Mouse (Mus musculus) neural tube, embryonic 13.5 days (tissue): ENCODE results near the gene Neurod2. TPM values are rescaled to one million over a fixed set of nuclear protein-coding genes. Genes with fewer than 3 reads are reported as not detected.

ENCODE experiments used
- ATAC-seq: fragments of 200-750 bp; cut with Nextera tagmentation; 2 replicates; pipeline ENCODE4 v1.8.0; 2017; ENCODE audit warnings: low read depth, mild to moderate bottlenecking, moderate TSS enrichment, moderate library complexity
- H3K27ac ChIP-seq: fragments of 300-500 bp; sonication (generic); replicated peaks from 2 replicates; pipeline ENCODE4 v1.5.1; 2015; ENCODE audit warnings: moderate library complexity, mild to moderate bottlenecking, inconsistent platforms
- H3K27me3 ChIP-seq: fragments of 300-500 bp; sonication (generic); 2 replicates; pipeline ENCODE4 v1.6.1; 2015; ENCODE audit warnings: mild to moderate bottlenecking, inconsistent platforms
- H3K36me3 ChIP-seq: fragments of 300-500 bp; sonication (generic); 2 replicates; pipeline ENCODE4 v1.6.1; 2015; ENCODE audit warnings: mild to moderate bottlenecking, inconsistent platforms
- H3K4me1 ChIP-seq: fragments of 300-500 bp; sonication (generic); replicated peaks from 2 replicates; pipeline ENCODE4 v1.6.1; 2015; ENCODE audit warnings: inconsistent platforms
- H3K4me2 ChIP-seq: fragments of 300-500 bp; sonication (generic); 2 replicates; pipeline ENCODE4 v1.6.1; 2015; ENCODE audit warnings: inconsistent platforms, mild to moderate bottlenecking, moderate library complexity
- H3K4me3 ChIP-seq: fragments of 300-500 bp; sonication (generic); 2 replicates; pipeline ENCODE4 v1.5.1; 2015; ENCODE audit warnings: mild to moderate bottlenecking, inconsistent platforms
- H3K9ac ChIP-seq: fragments of 300-500 bp; sonication (generic); 2 replicates; pipeline ENCODE4 v1.6.1; 2015; ENCODE audit warnings: moderate library complexity, mild to moderate bottlenecking, inconsistent platforms
- H3K9me3 ChIP-seq: fragments of 300-500 bp; sonication (generic); 2 replicates; pipeline ENCODE4 v1.6.1; 2016; ENCODE audit warnings: inconsistent platforms
- WGBS: fragments of 180-500 bp; shearing (Covaris S2); methylation state at CpG from one replicate; pipeline ENCODE4 v1.1.7; 2015; 5-methylcytosine and 5-hydroxymethylcytosine counted together
- polyA plus RNA-seq: library from polyadenylated mRNA; unstranded; fragments of >200 nt; fragmentation: Nextera tagmentation; extraction: Ambion mirVana; gene quantifications from 2 replicates; pipeline ENCODE4 v1.2.1, GENCODE M21; 2015

Gene Neurod2
- polyA plus RNA-seq, 1 experiment from 2014 or later, result 27.0 TPM

DNA sequence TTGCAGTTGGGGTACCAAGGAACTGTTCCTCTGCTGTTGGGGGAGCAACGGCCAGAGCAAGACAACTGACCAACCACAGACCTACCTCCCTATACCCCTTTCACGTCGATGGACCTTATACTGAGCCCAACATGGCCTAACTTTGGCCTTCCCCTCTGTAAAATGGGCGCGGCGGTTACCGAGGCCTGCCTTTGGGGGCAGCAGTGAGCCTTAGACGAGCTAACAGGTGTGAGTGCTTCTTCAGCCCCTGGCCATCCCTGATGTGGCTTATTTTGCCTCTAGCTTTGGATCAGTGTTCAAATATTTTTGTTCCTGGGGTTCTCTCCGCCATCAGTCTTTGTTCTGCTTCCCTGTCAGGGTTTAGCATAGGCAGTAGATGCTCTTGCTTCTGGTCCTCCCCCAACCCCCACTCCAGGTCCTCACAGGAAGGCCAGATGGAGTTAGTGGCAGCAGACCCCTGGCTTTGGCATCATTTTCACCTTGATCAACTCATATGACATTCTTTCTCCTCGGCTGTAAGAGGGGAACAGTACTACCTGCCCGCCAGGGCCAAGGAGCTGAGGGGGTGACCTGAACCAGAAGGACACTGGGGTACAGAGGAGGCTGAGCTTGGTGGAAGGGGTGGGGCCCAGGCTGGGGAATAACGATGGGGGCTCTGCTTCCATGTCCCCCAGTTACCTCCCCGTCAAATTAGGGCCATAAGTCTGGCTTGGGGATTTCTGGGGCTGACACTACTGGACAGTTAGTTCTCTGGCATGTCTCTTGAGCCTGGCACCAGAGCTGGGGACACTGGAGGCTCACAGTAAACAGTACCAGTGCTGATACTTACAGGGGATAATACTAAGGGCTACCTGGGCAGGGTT is 7.0 kb upstream of the Neurod2 start:
- no peak overlapping the region for H3K9ac ChIP-seq
- no peak overlapping the region for H3K4me2 ChIP-seq
- no peaks in the 10 kb centered on the region for H3K36me3 ChIP-seq
- ATAC-seq, result no peak
- no peaks in the 10 kb centered on the region for H3K9me3 ChIP-seq
- no peak overlapping the region for H3K4me3 ChIP-seq
- WGBS, result 15% methylated on average over 13 of the region's 13 CpGs
- H3K4me1 ChIP-seq, result peaks cover 55% of the 10 kb centered on the region
- no peak overlapping the region for H3K27ac ChIP-seq
- peaks cover 97% of the 10 kb centered on the region for H3K27me3 ChIP-seq

DNA sequence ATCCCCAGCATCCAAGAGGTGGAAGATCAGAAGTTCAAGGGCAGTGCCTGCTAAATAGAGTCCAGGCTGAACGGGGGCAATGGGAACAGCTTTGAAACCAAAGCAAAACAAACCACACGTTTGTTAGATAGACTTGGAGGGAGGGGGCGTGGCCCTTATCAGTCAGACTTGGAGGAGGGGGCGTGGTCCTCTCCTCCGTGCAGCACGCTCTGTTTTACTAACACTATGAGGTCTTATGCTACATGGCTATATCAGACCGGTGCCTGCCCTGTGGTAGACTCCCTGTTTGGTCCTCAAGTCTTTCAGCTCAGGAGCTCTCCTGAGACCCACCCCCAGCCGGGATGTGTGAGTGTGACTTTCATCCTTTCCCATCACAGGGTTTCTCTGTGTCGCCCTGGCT is 5.8 kb upstream of the Neurod2 start:
- no peak for ATAC-seq
- Histone ChIP-seq H3K36me3 (no peaks in the 10 kb centered on the region), H3K4me2 (no peak overlapping the region), H3K4me1 (peaks cover 50% of the 10 kb centered on the region), H3K4me3 (no peak overlapping the region), H3K9ac (no peak overlapping the region), H3K27ac (no peak overlapping the region), H3K9me3 (no peaks in the 10 kb centered on the region), H3K27me3 (peaks cover 99% of the 10 kb centered on the region)
- WGBS, result 8% methylated on average over 9 of the region's 9 CpGs

DNA sequence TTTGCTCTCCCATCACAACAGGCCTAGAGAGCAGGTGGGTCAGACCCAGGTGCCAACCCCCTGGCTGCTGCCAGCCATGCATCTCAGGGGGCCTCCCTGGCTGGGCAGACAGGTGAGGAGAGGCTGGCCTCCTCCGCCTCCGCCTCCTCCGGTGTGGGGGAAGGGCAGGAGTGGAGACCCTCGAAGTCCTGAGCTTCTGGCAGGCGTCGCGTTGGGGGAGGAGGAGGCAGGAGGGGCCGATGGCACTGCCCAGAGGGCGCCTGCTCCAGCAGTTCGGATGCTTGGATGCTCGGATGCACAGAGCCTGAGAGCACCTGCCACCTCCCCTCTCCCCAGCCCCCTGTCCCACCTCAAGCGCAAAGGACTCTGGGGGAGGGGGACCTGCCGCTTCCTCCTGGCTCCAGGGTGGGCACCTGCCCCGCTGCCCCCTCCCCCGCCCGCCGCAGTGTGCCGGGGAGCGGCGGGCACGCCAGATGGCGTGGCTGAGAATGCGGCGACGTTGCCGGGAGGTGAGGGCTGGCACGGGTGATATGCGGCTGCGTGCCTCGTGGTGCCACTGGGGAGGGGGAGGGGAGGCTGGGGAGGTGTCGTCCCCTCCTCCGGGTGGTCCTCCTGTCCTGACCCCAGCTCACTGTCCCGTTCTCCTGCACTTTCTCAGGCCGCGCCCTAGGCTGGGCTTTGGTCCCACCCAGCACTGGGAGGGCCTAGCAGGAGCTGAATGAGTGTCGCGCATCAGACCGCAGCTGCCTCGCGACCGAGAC is 4.7 kb upstream of the Neurod2 start:
- peak overlapping the region; percentile 81 for H3K27ac ChIP-seq
- peak overlapping the region; percentile 60 for H3K9ac ChIP-seq
- H3K4me2 ChIP-seq, result peak overlapping the region; percentile 57
- no peaks in the 10 kb centered on the region for H3K36me3 ChIP-seq
- H3K4me1 ChIP-seq, result peaks cover 50% of the 10 kb centered on the region
- WGBS, result 2% methylated on average over 40 of the region's 41 CpGs
- peaks cover 99% of the 10 kb centered on the region for H3K27me3 ChIP-seq
- no peaks in the 10 kb centered on the region for H3K9me3 ChIP-seq
- ATAC-seq, result peak; percentile 34
- peak overlapping the region; percentile 30 for H3K4me3 ChIP-seq

DNA sequence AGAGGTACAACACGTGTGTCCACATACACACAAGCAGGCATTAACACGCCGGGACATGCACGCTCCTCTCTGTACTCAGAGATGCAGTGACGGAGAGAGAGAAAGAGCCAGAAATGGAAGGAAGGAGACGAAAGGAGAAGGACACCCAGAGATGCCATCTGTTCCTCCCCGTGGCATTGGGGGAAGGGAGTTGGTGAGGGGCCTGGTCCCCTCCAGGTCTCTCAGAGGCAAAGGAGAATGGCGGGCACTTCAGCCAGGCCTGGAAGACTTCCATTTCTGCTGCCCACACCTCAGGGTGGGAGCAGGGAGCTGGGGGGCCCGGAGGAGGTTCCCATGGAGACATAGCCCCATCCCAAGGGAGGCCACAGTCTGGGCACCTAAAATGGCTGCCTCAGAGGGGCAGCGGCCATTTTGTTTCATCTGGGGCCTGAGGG is 3.8 kb upstream of the Neurod2 start:
- ATAC-seq, result no peak
- no peak overlapping the region for H3K9ac ChIP-seq
- 51% methylated on average over 10 of the region's 10 CpGs for WGBS
- no peak overlapping the region for H3K4me3 ChIP-seq
- H3K4me2 ChIP-seq, result no peak overlapping the region
- peaks cover 98% of the 10 kb centered on the region for H3K27me3 ChIP-seq
- no peaks in the 10 kb centered on the region for H3K36me3 ChIP-seq
- no peaks in the 10 kb centered on the region for H3K9me3 ChIP-seq
- H3K27ac ChIP-seq, result peak overlapping the region; percentile 71
- H3K4me1 ChIP-seq, result peaks cover 50% of the 10 kb centered on the region

DNA sequence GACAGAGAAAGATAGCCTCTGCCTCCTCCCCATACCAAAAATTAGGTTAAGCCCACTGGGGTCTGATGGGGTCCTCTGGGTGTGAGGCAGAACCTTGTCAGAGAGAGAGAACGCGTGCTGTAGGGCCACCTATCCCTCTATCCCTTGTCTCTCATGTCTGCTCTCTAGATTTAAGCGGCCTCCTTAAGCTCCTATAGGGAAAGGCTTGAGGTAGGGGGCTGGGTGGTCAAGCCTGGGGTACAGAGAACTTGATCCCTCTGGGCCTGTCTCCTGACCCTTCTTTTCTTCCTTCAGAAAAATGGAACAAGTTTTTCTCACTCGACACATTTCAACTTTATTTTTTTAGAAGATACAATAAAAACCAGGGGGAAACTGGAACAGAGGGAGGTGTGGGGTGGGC is 3.4 kb upstream of the Neurod2 start:
- no peak for ATAC-seq
- no peaks in the 10 kb centered on the region for H3K36me3 ChIP-seq
- H3K4me1 ChIP-seq, result peaks cover 52% of the 10 kb centered on the region
- WGBS, result 73% methylated on average over 4 of the region's 4 CpGs
- H3K4me2 ChIP-seq, result no peak overlapping the region
- peak overlapping the region; percentile 71 for H3K27ac ChIP-seq
- no peak overlapping the region for H3K4me3 ChIP-seq
- H3K27me3 ChIP-seq, result peaks cover 98% of the 10 kb centered on the region
- no peaks in the 10 kb centered on the region for H3K9me3 ChIP-seq
- no peak overlapping the region for H3K9ac ChIP-seq

DNA sequence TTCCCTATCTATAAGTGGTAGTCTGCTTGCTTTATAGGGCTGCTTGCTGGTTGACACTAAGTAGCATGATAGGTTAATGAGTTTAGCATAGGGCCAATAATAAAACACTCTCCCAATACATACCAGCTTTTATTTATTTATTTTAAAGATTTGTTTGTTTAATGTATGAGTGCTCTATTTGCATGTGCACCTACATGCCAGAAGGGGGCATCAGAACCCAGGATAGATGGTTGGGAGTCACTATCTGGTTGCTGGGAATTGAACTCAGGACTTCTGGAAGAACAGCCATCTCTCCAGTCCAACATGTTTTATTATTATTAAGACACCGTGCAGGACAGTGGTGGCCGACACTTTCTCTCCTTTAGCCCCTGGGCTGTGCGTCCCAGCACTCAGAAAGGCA is 2.7 kb upstream of the Neurod2 start:
- Histone ChIP-seq H3K36me3 (no peaks in the 10 kb centered on the region), H3K27ac (no peak overlapping the region), H3K9me3 (no peaks in the 10 kb centered on the region), H3K9ac (no peak overlapping the region), H3K4me2 (no peak overlapping the region), H3K4me1 (peaks cover 59% of the 10 kb centered on the region), H3K27me3 (peaks cover 98% of the 10 kb centered on the region), H3K4me3 (no peak overlapping the region)
- no peak for ATAC-seq
- WGBS, result 83% methylated on average over 3 of the region's 3 CpGs

DNA sequence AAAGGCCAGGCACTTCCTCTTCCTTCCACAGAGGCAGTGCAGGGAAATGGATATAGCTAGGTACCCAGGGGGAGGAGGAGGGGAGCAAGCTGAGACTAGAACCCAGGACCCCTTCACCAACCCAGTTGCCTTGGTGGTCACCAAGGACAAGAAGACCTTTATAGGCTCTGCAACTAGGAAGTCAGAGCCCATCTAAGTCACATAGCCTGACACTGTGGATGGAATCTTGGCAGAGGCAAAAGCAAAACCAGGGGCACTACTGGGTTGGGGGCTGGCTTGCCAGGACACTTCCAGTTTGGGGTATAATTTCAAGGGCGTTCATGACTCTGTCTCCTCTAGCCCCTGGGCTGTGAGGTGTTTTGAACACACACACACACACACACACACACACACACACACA is 2.0 kb upstream of the Neurod2 start:
- no peak overlapping the region for H3K4me2 ChIP-seq
- peaks cover 66% of the 10 kb centered on the region for H3K4me1 ChIP-seq
- H3K36me3 ChIP-seq, result no peaks in the 10 kb centered on the region
- no peak overlapping the region for H3K9ac ChIP-seq
- no peaks in the 10 kb centered on the region for H3K9me3 ChIP-seq
- no peak overlapping the region for H3K4me3 ChIP-seq
- H3K27me3 ChIP-seq, result peaks cover 98% of the 10 kb centered on the region
- ATAC-seq, result no peak
- 33% methylated on average over 1 of the region's 1 CpGs for WGBS
- no peak overlapping the region for H3K27ac ChIP-seq

DNA sequence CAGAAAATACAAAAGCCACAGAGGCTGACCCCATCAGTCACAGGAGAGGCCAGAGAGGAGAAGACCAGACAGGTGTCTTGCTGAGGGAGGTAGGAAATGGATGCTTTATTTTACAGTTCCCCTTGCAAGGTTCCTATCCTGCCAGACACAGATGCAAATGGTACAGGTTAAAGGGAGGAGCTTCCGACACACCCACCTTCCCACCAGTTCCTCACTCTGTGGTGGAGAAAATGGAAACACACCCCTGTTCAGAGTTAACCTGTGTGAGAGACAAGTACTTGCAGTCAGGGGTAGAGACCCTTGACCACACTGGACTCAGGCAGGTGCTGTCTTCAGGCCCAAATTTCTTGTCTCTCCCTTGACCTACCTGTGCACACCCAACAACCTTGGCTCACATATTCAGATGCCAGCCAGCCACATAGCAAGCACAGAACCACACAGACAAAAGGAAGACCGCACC is 1.3 kb upstream of the Neurod2 start:
- Histone ChIP-seq H3K4me3 (no peak overlapping the region), H3K4me2 (no peak overlapping the region), H3K9me3 (no peaks in the 10 kb centered on the region), H3K36me3 (no peaks in the 10 kb centered on the region), H3K9ac (no peak overlapping the region), H3K27me3 (peaks cover 98% of the 10 kb centered on the region), H3K27ac (peak overlapping the region; percentile 90), H3K4me1 (peaks cover 66% of the 10 kb centered on the region)
- 48% methylated on average over 2 of the region's 2 CpGs for WGBS
- no peak for ATAC-seq

DNA sequence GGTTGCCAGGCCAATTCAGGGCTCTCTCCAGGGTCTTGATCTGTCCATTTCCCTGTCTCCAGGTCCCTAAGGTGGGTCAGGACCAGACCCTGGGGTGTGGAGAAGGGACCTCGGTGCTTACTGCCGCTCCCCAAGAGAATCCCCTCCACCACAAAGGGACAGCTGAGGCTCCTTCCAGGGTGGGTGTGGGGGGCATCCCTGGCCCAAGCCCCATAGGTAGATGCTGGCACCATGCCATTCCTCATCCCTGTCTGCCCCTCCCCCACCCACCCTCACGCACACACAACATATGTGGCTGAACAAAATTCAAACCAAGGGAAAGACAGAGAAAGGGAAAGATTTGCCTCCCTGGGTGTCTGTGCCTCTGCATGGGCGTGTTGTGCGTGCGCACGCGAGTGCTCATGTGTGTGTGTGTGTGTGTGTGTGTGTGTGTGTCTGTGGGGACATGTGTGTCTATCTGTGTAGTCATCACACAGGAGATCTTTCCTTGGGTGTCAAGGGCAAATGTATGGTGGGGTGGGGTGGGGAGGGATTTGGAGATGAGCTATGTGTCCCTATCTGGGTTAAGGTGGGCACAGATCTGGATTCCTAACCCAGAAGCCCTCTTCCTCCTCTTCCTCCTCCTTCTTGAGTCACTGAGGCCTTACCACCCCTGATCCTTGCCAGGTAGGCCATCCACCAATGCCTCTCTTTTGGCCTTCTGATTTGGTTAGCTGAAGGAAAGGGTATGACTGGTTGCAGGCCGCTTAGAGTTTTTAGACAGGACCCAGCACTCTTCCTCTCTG is 704 bp upstream of the Neurod2 start:
- Histone ChIP-seq H3K27ac (peak overlapping the region; percentile 90), H3K9me3 (no peaks in the 10 kb centered on the region), H3K4me3 (0 out of 2 replicates have a peak overlapping the region, but pooled peaks have one; percentile 47), H3K4me1 (peaks cover 59% of the 10 kb centered on the region), H3K9ac (0 out of 2 replicates have a peak overlapping the region, but pooled peaks have one; percentile 79), H3K27me3 (peaks cover 98% of the 10 kb centered on the region), H3K36me3 (no peaks in the 10 kb centered on the region), H3K4me2 (peak overlapping the region; percentile 54)
- ATAC-seq, result no peak
- WGBS, result 23% methylated on average over 9 of the region's 9 CpGs

DNA sequence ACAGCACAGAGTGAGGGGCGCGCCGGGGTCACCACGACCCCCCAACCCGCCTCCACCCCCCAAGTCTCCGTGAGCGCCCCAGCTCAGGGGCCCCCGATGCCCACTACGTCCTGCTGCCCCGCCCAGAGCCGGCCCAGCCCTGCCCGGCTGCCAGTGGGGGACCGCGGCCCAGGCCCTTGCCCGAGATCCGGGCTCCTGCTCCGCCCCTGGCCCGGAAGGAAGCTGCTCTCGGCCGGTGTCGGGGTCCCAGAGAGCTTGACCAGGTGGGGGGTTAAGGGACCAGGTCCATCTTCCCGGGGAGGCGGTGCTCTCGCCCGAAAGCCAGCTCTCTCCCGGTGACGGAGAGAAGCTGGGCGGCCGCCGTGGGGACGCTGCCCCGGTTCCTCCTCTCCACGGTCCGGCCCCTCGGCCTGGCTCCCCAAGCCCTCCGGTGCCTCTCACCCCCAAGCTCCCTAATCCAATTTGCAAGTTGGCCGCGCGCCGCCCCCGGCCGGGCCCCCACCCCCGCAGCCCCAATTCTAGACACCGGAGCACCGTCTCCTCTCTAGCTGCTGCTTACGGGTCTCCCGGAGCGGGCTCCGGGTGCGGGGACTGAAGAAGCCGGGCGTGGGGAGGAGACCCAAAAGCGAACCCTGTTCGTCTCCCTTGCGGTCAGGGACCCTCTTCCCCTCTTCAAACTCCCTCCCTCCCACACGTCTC is 928 bp downstream of the Neurod2 start:
- H3K4me2 ChIP-seq, result peak overlapping the region; percentile 54
- H3K27ac ChIP-seq, result peak overlapping the region; percentile 90
- no peak for ATAC-seq
- peaks cover 51% of the 10 kb centered on the region for H3K4me1 ChIP-seq
- peak overlapping the region; percentile 79 for H3K9ac ChIP-seq
- H3K27me3 ChIP-seq, result peaks cover 98% of the 10 kb centered on the region
- H3K9me3 ChIP-seq, result no peaks in the 10 kb centered on the region
- H3K4me3 ChIP-seq, result peak overlapping the region; percentile 47
- H3K36me3 ChIP-seq, result no peaks in the 10 kb centered on the region
- under 1% methylated on average over 54 of the region's 56 CpGs for WGBS

DNA sequence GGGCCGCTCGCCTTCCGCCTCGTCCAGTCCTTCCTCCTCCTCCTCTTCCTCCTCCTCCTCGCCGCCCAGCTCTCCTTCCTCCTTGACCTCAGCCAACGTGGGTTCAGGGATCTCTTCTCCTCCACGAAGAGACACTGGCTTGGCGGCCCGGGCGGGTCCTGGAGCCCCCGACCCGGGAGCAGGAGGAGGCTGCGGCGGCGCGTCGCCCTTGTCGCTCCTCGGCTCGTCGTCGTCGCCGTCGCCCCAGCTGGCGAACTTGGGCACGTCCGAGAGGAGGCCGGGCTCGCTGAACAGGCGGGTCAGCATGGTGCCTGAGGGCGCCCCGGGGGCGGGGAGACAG is 1.4 kb downstream of the Neurod2 start:
- under 1% methylated on average over 35 of the region's 35 CpGs for WGBS
- H3K36me3 ChIP-seq, result no peaks in the 10 kb centered on the region
- no peak for ATAC-seq
- peaks cover 98% of the 10 kb centered on the region for H3K27me3 ChIP-seq
- peak overlapping the region; percentile 79 for H3K9ac ChIP-seq
- peak overlapping the region; percentile 90 for H3K27ac ChIP-seq
- peak overlapping the region; percentile 47 for H3K4me3 ChIP-seq
- no peaks in the 10 kb centered on the region for H3K9me3 ChIP-seq
- peaks cover 47% of the 10 kb centered on the region for H3K4me1 ChIP-seq
- H3K4me2 ChIP-seq, result peak overlapping the region; percentile 54
